Mouse (Mus musculus) testis, adult 2 months (tissue): Measurements from ENCODE around the gene 3110082I17Rik.

Experiments
- CTCF ChIP-seq: fragments of 200-500 bp; IDR thresholded peaks from 2 replicates; pipeline ENCODE4 v1.5.1; 2012; ENCODE audit warnings: low read depth, mild to moderate bottlenecking, inconsistent platforms, low read length, moderate library complexity; ENCODE audit not compliant: control insufficient read depth, insufficient read depth, insufficient replicate concordance
- POLR2A ChIP-seq: fragments of 200-500 bp; IDR thresholded peaks from 2 replicates; pipeline ENCODE4 v1.6.1; 2012; ENCODE audit warnings: low read depth, mild to moderate bottlenecking, inconsistent platforms, low read length, moderate library complexity; ENCODE audit not compliant: control insufficient read depth

DNA sequence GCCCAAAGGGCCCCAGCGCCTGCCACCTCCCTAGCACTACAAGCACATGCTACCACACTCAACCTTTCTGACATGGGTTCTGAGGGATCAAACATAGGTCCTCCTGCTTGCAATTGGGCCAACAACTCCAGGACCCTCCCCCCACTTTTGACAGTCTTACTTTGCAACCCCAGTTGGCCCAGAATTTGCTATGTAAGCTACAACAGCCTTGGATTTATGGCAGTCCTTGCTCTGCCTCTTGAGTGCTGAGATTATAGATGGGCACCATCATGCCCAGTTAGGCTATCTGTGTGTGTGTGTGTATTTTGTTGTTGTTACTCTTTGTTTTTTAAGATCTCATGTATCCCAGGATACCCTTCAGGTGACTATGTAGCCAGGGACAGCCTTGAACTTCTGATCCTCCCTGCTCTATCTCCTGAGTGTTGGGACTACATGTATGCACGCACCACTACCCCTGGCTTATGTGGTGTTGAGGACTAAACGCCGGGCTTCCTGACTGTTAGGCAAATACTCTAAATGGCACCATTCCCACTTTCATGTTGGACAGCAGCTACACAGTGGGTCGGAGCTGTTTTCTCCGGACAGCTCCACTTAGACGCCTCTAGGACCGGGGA lies 80.4 kb downstream of the 3110082I17Rik start:
- TF ChIP-seq POLR2A: no peak
- no peak for TF ChIP-seq CTCF
